Mouse (Mus musculus): ENCODE data around the gene Trex1.

- TF ChIP-seq CTCF (IDR thresholded peaks at IDR 0.05; ENCODE audit: insufficient read depth, low read length) (no peak), POLR2A (IDR thresholded peaks at IDR 0.05; ENCODE audit: borderline replicate concordance, extremely low read depth, low read depth, low read length) (no peak)
Observed at GRCm38 (mm10) chr9:109056081-109056690, 3.3 kb downstream of the Trex1 start.
